Mouse (Mus musculus): ENCODE measurements around the gene Svs5.
"Not testable (repeated sequence)": the region's sequence is repeated elsewhere in the genome, so short reads cannot be mapped to it uniquely, and the experiment has no call there.

Gene Svs5

DNA sequence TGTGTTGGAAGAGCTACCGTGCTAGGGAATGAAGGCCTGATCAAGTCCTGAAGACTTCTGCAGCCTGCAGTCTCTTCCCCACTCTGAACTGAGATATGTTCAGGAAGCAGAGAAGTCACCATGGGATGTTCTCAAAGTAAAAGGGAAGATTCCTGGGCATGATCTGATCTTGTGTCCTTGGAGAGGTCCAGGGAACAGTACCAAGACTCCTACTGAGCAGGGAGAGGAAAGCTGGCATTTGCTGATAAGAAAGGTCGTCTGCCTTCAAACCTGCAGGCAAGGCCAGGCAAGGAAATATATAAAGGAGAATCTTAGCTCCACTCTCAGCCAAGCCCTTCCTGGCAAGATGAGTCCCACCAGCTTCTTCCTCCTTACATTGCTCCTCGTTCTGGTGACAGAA is at the start of gene Svs5:
TSS of gene Svs5 (plus strand) at position 301 of the 400 bp plus-strand sequence.
- not testable (repeated sequence) for DNase-seq (ENCODE audit: low read depth)

DNA sequence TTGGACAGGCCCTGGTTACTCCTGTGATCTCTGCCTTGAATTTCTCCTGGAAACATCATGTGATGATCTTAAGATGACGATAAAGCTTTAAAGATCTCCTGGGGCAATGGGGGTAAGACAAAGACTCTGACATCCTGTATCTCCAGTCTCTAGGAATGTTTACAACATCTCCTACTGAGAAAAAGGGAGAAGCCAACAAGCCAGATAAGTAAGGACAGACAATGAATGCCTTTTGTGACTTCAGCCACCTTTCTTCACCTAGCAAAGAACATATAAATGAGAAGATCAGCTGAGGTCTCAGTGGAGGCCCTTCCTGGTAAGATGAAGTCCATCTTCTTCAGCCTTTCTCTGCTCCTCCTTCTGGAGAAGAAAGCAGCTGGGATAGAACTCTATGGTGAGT is 43.6 kb upstream of the Svs5 start, which contains the start of gene Svs3a:
TSS of gene Svs3a (plus strand) at position 301 of the 400 bp plus-strand sequence.
- not testable (repeated sequence) for DNase-seq (ENCODE audit: low read depth)

GRCm38 (mm10) chr2:164312599-164312998 is 19.9 kb upstream of the Svs5 start:
- DNase-seq (ENCODE audit: low read depth) = no peak

DNA sequence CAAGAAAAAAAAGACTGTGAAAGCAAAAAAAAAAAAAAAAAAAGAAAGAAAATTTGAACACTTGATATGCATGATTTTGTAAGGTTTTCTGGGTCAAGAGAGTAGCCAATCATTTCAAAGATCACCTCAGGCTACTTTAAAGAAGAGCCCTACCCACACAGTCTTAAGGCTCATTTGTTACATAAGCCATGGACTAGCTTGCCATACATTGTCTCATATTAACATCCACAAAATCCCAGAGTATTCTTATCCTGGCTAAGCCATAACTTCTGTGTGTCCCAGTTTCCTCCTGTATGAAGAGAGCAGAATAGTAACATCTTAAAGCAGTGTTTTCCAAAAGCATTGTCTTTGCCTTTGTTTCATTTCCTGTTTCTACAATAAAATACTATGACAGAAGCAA is 17.1 kb upstream of the Svs5 start:
- not testable (repeated sequence) for DNase-seq (ENCODE audit: low read depth)

DNA sequence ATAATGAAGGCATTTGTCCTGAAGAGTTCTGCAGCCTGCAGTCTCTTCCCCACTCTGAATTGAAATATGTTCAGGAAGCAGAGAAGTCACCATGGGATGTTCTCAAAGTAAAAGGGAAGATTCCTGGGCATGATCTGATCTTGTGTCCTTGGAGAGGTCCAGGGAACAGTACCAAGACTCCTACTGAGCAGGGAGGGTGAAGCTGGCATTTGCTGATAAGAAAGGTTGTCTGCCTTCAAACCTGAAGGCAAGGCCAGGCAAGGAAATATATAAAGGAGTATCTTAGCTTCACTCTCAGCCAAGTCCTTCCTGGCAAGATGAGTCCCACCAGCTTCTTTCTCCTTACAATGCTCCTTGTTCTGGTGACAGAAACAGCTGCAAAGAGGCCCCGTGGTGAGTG is 16.1 kb upstream of the Svs5 start, which contains the start of gene Svs6:
TSS of gene Svs6 (plus strand) at position 301 of the 400 bp plus-strand sequence.
- not testable (repeated sequence) for DNase-seq (ENCODE audit: low read depth)

- DNase-seq (ENCODE audit: low read depth) = no peak
Observed at GRCm38 (mm10) chr2:164320983-164321382, 11.6 kb upstream of the Svs5 start.

- DNase-seq (ENCODE audit: low read depth) = not testable (repeated sequence)
Observed at GRCm38 (mm10) chr2:164343732-164344131, 11.2 kb downstream of the Svs5 start.

GRCm38 (mm10) chr2:164347697-164348096 is 15.2 kb downstream of the Svs5 start:
- DNase-seq (ENCODE audit: low read depth) = not testable (repeated sequence)

- peak; percentile 15 for DNase-seq (ENCODE audit: low read depth)
Observed at GRCm38 (mm10) chr2:164348980-164349379, 16.4 kb downstream of the Svs5 start.

DNA sequence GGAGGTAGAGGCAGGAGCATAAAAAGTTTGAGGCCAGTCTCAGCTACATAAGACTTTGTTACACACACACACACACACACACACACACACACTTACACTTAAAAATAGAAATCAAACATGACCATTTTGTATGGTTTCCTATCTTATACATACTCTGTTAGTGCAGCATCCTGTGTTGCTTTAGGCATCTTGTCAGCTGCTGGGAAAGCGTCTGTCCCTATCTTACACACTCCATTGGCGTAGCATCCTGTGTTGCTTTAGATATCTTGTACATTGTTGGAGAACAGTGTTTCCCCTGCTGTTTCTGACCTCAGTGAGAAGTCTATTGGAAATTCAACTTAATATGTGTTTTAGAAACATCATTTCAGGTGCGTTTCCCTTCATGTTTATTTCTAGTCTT is 20.2 kb downstream of the Svs5 start:
- no peak for DNase-seq (ENCODE audit: low read depth)

DNA sequence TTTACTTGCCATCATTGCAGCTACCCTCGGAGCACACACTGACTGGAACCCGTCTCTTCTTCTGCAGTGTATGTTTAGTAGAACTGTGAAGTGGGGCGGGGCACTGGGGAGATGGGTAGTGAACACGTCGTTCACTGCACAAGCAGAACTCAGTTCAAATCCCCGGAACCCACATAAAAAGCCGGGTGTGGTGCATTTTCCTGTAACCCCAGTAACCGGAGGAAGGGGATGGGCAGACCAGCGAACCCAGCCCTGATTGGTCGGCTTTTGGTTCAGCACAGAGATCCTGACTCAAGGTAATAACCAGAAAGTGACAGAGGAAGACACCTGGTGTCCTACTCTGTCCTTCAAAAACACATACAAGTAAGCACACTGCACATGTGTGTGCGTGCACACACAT is 20.8 kb downstream of the Svs5 start:
- DNase-seq (ENCODE audit: low read depth) = no peak

DNA sequence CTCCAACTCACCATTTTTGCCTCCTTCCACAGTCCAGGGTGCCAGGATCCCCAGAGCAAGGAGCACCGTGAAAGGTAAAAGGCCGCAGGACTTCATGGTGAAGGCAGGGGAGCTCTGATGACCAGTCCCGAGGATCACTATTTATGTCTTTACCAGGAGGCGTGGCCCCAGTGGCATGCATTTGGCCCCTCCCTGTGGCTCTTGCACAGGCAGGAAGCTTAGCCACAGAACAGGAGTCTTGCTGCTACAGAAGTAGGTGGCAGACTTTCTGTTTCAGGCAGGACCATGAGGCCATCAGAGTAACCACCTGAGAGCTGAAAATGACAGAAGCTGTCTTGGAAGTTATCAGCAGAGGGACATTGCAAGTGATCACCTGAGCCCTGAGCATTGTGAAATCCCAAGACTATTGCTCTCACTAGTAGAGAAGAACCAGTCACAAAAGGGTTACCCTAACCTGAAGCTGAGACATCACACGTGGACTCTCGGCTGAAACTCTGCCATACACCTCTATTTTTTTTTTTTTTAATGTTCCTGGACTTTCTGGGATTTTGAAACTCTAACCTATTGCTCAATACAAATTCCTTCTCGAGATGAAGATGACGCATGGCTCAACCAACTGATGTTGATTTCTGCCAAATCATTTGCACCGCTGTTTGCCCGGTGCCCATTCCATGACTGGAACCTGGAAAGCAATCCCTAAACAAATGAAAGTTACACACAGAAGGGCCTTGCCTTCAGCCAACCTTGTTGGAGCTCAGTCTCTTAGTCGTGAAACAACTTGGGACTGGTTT is 23.8 kb downstream of the Svs5 start:
- no peak for DNase-seq (ENCODE audit: low read depth)

DNA sequence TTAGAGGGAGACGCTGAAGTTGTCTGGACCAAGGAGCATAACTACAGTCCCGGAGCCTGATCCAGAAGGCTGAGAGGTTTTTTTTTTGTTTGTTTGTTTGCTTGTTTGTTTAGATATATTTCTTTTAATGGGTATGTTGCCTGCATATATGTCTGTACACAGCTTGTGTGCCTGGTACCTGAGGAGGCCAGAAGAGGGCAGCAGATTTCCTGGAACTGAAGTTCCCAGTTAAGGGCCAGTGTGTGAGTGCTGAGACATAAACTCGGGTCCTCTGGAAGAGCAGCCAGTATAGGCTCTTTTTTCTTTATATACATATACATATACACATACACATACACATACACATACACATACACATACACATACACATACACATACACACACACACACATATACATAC is 25.8 kb downstream of the Svs5 start:
- DNase-seq (ENCODE audit: low read depth) = no peak

GRCm38 (mm10) chr2:164359031-164359430 is 26.5 kb downstream of the Svs5 start:
- no peak for DNase-seq (ENCODE audit: low read depth)

- no peak for DNase-seq (ENCODE audit: low read depth)
Observed at GRCm38 (mm10) chr2:164359668-164360067, 27.1 kb downstream of the Svs5 start.

DNA sequence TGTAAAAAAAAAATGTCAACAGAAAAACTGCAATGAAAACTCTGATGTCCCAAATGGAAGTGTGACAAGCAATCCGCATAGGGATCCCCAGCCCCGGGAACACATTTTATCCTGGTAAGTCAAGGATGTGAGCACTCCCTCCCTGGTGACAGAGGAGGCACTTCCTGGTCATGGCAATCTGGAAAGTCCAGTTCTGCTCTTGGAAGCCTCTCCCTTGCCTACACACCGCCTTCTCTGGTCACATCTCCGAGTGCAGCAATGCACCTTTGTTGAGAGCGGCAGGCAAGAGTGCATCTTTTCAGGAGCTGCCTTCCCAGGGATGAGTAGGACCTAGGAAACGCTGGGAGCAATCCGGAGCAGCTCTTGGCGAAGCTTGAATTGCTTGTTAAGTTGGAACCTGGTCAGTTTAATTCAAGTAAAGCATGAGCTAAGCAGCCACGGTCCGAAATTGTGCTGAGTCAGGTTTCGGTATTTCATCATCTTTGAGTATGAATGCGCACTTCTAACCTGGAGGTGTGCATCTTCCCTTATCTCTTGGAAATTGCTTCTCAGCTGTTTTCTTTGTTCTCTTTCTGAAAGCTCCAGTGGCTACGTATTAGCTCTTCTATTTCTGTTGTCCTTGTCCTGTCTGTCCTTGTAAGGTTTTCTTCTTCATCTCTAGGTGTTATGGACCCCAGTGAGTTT is 28.6 kb downstream of the Svs5 start:
- no peak for DNase-seq (ENCODE audit: low read depth)

GRCm38 (mm10) chr2:164366947-164367346 is 34.4 kb downstream of the Svs5 start:
- DNase-seq (ENCODE audit: low read depth) = no peak

GRCm38 (mm10) chr2:164368620-164369105 is 36.1 kb downstream of the Svs5 start:
- DNase-seq (ENCODE audit: low read depth) = no peak

DNA sequence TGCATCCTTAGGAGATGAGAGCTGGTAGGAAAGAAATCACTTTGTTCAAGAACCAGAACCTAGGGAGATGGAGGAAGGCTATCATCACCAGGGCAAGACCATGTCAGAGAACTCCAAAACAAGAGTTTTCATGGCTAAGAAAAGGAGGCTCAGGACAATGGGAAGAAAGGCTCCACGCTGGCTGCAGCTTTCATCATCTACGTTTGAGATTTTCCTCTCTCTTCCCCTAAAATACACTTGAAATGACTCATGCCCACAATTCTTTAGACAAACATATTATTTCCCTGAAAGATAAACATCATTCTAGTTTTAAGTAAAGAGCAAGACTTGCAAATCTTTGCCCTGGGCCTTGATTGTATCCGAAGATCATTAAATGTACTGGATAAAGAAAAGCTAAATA is 38.8 kb downstream of the Svs5 start:
- DNase-seq (ENCODE audit: low read depth) = no peak

- DNase-seq (ENCODE audit: low read depth) = no peak
Observed at GRCm38 (mm10) chr2:164372408-164373053, 40.0 kb downstream of the Svs5 start.

- no peak for DNase-seq (ENCODE audit: low read depth)
Observed at GRCm38 (mm10) chr2:164373187-164373586, 40.6 kb downstream of the Svs5 start.

Measured in c-Kit-positive CD71-positive TER-119-negative erythroid progenitor cells, embryonic 14.5 days (primary cell).